Mouse (Mus musculus): ENCODE data around the gene Magoh.
A peak's percentile ranks its signal among the peaks of the same experiment; 100 is the strongest.

Gene Magoh

GRCm38 (mm10) chr4:107889731-107890432 is 10.3 kb downstream of the Magoh start, which contains the start of gene 0610037L13Rik:
Gene 0610037L13Rik (plus strand): TSS chr4:107889813.
- DNase-seq (ENCODE audit: low spot score) = peak; percentile 98

- no peak for DNase-seq (ENCODE audit: low spot score)
Measured at GRCm38 (mm10) chr4:107892663-107893062, 13.1 kb downstream of the Magoh start.

- DNase-seq (ENCODE audit: low spot score) = no peak
Measured at GRCm38 (mm10) chr4:107899211-107899927, 19.8 kb downstream of the Magoh start.

DNA sequence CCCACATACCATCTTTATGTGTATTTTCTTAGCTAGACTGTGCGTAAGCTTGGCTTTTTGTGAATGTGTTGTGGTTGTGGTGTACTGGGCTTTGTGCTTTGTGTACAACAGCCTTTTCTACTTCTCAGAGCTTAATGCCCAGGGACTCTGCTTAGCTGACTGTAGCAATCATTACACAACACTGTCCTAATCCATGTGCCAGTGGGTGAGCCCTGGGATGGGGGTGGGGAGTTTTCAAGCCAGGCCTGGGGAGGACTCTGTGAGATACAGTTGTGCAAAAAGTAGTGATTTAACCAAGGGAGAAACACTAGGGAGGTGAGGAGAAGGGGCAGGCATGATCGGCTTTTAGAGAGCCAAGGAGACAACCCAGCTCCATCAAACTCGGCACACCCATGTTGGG is 20.7 kb downstream of the Magoh start:
- no peak for DNase-seq (ENCODE audit: low spot score)

- DNase-seq (ENCODE audit: low spot score) = no peak
Measured at GRCm38 (mm10) chr4:107904252-107904651, 24.7 kb downstream of the Magoh start.

DNA sequence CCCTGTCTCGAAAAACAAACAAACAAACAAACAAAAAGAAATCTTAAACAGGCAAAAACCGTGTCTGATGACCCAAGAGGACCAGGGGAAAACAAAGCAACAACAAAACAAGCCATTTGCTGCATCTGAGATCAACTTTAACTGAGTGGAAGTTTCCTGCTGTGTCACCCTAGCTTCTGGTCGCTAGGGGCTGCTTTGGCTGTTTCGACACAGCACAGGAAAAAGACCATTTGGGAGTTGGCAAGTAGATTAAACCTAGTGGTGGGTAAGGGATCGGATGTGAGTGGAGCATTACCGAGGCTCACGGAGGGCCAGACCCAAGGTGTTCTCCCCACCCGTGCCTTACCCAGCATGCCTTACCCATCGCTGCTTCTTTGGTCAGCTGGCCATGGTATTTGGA is 27.0 kb downstream of the Magoh start:
- DNase-seq (ENCODE audit: low spot score) = no peak

GRCm38 (mm10) chr4:107910020-107910419 is 30.5 kb downstream of the Magoh start:
- no peak for DNase-seq (ENCODE audit: low spot score)

- DNase-seq (ENCODE audit: low spot score) = no peak
Measured at GRCm38 (mm10) chr4:107920336-107920735, 40.8 kb downstream of the Magoh start.

DNA sequence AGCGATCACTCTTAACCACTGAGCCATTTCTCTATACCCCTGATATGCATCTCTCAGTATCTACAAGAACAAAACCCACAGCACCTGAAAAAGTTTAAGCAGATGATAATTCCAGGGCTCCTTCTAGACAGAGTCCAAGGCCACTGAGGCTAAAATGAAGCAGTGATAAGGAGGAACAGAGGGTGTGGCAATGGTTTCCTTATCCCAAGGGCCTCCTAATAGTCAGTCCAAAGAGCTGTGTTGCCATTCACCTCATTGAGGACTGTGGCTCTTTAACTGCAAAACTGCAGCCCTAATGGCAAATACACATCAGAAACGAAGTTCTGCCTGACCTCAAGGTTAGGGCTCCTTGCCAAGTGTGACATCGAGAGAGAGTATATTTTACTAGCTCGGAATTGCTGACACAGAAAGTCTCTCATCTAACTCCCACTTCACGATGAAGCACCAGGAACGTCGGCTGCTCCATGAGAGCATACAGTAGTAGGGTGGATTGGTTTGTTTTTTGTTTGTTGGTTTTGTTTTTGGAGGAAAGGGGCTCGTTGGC is 41.7 kb downstream of the Magoh start:
- no peak for DNase-seq (ENCODE audit: low spot score)

GRCm38 (mm10) chr4:107921952-107922351 is 42.4 kb downstream of the Magoh start:
- peak; percentile 47 for DNase-seq (ENCODE audit: low spot score)

DNA sequence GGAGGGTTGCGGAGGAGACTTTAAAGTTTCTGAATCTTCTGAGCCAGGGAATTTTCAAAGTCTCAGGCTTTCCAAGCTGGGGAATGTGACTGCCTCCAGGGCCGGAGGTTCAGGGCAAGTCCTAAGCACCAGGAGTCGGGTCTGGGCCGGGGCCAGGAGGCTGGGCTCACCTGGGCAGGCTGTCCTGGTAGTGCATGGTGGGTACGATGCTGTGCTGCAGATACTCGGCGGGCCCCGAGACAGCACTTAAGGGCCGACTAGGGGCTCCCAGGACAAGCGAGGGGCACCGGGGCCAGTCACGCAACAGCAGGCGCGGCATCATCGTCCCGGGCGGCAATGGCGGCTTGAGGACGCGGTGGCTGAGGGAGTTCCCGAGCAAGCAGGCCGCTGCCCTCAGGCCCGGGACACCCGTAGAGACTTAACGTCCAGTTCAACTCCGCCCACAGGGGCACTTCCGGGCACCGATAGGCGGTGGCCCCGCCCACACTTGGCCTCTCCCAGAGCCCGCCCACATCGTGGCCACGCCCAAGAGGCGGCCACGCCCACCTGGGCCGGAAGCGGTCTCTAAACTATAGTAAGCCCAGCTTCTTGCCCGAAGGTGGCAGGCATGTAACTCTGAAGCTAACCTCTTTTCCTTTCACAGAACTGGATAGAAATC is 43.7 kb downstream of the Magoh start, which contains the start of gene Cpt2:
Gene Cpt2 (minus strand): TSS at position 466 of the 658 bp plus-strand sequence.
- DNase-seq (ENCODE audit: low spot score) = peak; percentile 96

DNA sequence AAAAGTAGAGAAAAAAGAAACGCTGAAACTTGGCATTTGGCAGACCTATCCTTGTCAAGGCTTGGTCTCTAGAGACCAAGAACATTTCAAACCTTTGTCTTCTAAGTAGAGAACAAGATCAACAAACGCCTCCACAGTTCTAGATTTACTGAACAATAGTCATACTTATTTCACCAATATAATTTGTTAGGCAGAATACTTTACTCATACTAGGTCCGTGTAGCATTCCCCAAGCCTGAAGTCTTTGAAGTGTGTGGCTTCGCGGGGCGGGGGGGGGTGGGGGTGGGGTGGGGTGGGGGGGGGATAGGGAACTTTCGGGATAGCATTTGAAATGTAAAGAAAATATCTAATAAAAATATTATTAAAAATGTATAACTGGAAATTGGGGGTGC is 44.2 kb downstream of the Magoh start:
- DNase-seq (ENCODE audit: low spot score) = no peak

- no peak for DNase-seq (ENCODE audit: low spot score)
Measured at GRCm38 (mm10) chr4:107928269-107928668, 48.7 kb downstream of the Magoh start.

DNA sequence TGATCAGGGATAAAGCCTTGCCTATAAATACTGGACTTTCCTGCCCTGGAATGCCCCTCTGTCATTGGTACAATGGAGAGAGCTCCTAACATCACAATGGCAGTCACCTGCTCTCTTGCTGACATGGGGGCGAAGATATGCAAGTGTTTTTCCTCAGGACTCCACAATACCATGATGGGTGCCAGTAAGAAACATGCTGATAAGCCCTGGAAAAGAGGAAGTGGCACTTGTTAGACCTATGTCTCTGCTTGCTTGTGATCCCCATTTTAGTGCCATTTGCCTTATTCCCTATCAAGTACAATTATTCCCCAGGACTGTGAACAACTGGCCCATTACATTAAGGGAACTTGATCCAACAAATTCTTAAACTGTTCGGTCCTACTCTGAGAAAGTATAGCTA is 49.2 kb downstream of the Magoh start:
- DNase-seq (ENCODE audit: low spot score) = no peak

GRCm38 (mm10) chr4:107931453-107931852 is 51.9 kb downstream of the Magoh start:
- DNase-seq (ENCODE audit: low spot score) = no peak

GRCm38 (mm10) chr4:107933239-107933638 is 53.7 kb downstream of the Magoh start:
- no peak for DNase-seq (ENCODE audit: low spot score)

- no peak for DNase-seq (ENCODE audit: low spot score)
Measured at GRCm38 (mm10) chr4:107935254-107935653, 55.7 kb downstream of the Magoh start.

Measured in yolk sac, embryonic 10.5 days (tissue).